Mouse (Mus musculus): ENCODE data around the gene Zbtb17.

GRCm38 (mm10) chr4:141445328-141445720, 870 bp downstream of the Zbtb17 start:
- TF ChIP-seq POLR2A (IDR thresholded peaks at IDR 0.05; ENCODE audit: insufficient read depth, low read length) = no peak
- TF ChIP-seq CTCF (IDR thresholded peaks at IDR 0.05; ENCODE audit: low read depth, low read length) = no peak
- no peak for TF ChIP-seq EP300 (IDR thresholded peaks at IDR 0.05; ENCODE audit: insufficient read depth, low read depth, low read length)

All from ES-Bruce4 (cell line).